Mouse (Mus musculus): ENCODE measurements around the gene Neurod2. TPM values are rescaled to one million over a fixed set of nuclear protein-coding genes. Genes with fewer than 3 reads are reported as not detected.

Neurod2 gene
- polyA plus RNA-seq (2014; fragmentation: Illumina TruSeq; extraction: RNeasy Lipid Tissue Mini Kit (QIAGEN cat#74804); ENCODE audit: low read depth, low replicate concordance): not detected

DNA sequence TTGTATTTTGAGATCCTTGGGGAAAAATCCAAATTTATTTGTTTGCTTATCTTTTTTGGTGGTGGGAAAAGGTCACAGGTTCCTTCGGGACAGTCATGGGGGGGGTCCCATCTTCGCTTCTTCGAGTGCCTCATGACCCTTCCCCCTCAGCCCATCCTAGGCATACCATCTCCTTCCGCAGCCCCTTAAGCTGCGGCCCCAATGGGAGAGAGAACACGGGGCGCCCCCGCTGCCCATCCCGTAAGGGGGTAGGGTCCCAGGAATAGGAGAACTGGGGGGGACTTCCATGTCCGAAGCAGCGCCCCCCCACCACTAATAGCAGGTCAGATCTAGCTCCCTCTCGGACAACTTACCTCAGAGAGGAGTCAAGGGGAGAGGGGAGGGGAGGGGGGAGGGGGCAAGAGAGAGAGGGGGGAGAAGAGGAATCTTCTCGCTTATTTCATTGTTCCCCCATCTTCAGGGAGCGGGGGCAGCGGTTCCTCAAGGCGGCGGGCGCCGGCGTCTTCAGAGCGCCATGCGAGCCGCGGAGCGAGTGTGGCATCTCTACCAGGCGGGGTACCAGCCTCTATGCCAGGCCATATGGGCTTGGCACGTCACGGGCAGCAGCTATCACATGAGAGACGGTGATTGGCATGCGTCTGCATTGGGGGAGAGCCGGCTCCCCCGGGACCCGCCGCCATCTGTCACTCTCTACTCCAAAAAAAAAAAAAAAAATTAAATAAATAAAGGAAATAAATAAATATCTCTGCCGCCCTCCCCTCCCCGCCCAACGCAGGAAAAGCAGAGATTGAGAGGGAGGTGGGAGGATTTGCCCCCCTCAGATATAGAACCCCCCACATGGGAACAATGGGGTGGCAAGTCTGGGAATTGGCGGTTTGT is at the start of gene Neurod2:
Gene Neurod2, minus strand, starts transcription at position 568 of the 879 bp plus-strand sequence.

DNA sequence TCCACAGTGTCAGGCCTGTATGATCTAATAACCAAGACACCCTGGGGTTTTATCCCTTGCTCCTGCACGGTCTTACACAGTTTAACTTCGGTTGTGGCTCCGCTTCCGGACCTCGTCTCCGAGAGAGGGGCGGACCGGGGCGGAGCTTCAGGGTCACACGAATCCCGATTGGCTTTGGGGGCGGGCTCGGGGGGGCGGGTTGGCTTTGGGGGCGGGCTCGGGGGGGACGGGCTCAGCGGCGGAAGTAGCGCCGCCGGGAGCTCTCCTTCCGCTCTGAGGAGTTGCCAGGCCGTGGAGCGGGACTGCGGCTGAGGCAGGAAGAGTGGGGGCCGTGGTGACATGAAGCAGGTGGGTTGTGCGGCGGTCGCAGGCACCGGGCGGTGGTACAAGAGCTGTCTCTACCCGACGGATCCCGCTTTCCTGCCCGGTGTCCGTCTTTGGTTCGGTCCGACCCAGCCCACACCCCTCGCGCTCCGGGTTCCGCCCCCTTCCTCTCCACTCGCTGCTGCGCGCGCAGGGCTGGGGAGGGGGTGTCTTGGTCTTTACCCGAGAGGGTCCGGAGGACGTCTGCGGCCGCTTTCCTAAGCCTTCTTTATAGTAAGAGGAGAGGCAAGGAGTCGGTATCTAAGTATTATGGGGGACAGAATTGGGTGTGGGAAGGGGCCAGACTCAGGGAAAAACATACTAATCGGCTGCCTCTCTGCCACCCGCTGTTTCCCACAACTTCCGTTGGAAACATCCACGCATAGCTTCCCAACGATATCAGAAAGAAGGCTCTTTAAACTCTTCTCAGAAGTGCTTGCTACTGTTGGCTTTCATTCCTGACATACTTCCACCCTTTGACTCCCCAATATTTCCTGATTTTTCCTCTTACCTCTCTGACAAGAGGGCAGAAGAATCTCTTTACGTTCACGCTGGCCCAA is 29.0 kb upstream of the Neurod2 start, which contains the start of gene Stard3:
Gene Stard3, plus strand, starts transcription at position 208 of the 923 bp plus-strand sequence.

DNA sequence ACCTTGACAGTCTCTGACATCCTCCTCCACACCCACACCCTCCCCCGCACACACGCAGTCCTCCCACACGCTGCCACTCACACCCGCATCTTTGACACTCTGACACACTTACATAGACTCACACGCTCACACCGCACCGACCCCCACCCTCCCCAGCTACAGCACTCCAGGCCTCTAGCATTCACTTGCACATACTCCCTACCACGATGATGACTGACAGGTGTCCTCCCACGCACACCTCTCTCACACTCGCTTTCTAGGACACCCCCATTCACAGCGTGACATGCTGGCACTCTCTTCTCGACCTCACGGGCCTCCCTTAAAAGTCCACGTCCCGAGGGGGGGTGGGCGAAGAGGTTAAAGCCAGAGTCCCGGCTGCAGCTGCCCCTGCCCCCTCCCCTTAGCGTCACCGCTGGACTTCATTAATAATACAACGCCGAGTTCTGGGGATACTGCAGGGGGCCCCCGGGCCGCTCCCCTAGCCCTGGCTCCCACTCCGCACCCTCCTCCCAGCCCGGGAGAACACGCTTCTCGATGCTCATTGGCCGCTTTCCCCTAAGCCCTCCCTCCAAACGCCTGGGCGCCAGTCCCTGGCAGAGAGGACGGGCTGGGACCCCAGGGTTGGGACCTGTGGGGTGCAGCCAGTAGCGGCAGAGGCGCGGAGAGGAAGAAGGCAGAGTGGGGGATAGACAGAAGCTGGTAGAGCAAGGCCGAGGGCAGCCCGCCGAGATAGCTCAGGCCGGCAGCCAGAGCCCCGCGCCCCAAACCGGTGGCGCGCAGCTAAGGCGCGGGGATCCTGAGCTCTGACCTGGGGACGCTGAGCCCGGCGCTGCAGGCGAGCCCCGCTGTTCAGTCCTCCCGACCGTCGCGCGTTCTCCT is 18.9 kb upstream of the Neurod2 start, which contains the start of gene Ppp1r1b:
Gene Ppp1r1b, plus strand, starts transcription at position 322 of the 879 bp plus-strand sequence.

Other genes starting within 250 kb of the Neurod2 start
- gene Fbxl20, start 179.2 kb downstream of the Neurod2 start, polyA plus RNA-seq (2014; fragmentation: Illumina TruSeq; extraction: RNeasy Lipid Tissue Mini Kit (QIAGEN cat#74804); ENCODE audit: low read depth, low replicate concordance): 13.0 TPM
- 22.1 TPM for gene Med1, start 136.4 kb downstream of the Neurod2 start, polyA plus RNA-seq (2014; fragmentation: Illumina TruSeq; extraction: RNeasy Lipid Tissue Mini Kit (QIAGEN cat#74804); ENCODE audit: low read depth, low replicate concordance)
- 11.7 TPM for gene Cdk12, start 126.6 kb downstream of the Neurod2 start, polyA plus RNA-seq (2014; fragmentation: Illumina TruSeq; extraction: RNeasy Lipid Tissue Mini Kit (QIAGEN cat#74804); ENCODE audit: low read depth, low replicate concordance)
- 10.0 TPM for gene Ppp1r1b, start 18.8 kb upstream of the Neurod2 start, polyA plus RNA-seq (2014; fragmentation: Illumina TruSeq; extraction: RNeasy Lipid Tissue Mini Kit (QIAGEN cat#74804); ENCODE audit: low read depth, low replicate concordance)
- gene Stard3, start 28.7 kb upstream of the Neurod2 start, polyA plus RNA-seq (2014; fragmentation: Illumina TruSeq; extraction: RNeasy Lipid Tissue Mini Kit (QIAGEN cat#74804); ENCODE audit: low read depth, low replicate concordance): 28.4 TPM
- gene Tcap, start 54.2 kb upstream of the Neurod2 start, polyA plus RNA-seq (2014; fragmentation: Illumina TruSeq; extraction: RNeasy Lipid Tissue Mini Kit (QIAGEN cat#74804); ENCODE audit: low read depth, low replicate concordance): 1,455 TPM
- gene Pnmt, start 56.8 kb upstream of the Neurod2 start, polyA plus RNA-seq (2014; fragmentation: Illumina TruSeq; extraction: RNeasy Lipid Tissue Mini Kit (QIAGEN cat#74804); ENCODE audit: low read depth, low replicate concordance): 1.9 TPM
- gene Pgap3, start 70.8 kb upstream of the Neurod2 start, polyA plus RNA-seq (2014; fragmentation: Illumina TruSeq; extraction: RNeasy Lipid Tissue Mini Kit (QIAGEN cat#74804); ENCODE audit: low read depth, low replicate concordance): 10.7 TPM
- gene Erbb2, start 82.8 kb upstream of the Neurod2 start, polyA plus RNA-seq (2014; fragmentation: Illumina TruSeq; extraction: RNeasy Lipid Tissue Mini Kit (QIAGEN cat#74804); ENCODE audit: low read depth, low replicate concordance): 5.2 TPM
- 87.1 TPM for gene Mien1, start 109.3 kb upstream of the Neurod2 start, polyA plus RNA-seq (2014; fragmentation: Illumina TruSeq; extraction: RNeasy Lipid Tissue Mini Kit (QIAGEN cat#74804); ENCODE audit: low read depth, low replicate concordance)
- not detected for gene Grb7, start 116.7 kb upstream of the Neurod2 start, polyA plus RNA-seq (2014; fragmentation: Illumina TruSeq; extraction: RNeasy Lipid Tissue Mini Kit (QIAGEN cat#74804); ENCODE audit: low read depth, low replicate concordance)
- gene Ikzf3, start 216.4 kb upstream of the Neurod2 start, polyA plus RNA-seq (2014; fragmentation: Illumina TruSeq; extraction: RNeasy Lipid Tissue Mini Kit (QIAGEN cat#74804); ENCODE audit: low read depth, low replicate concordance): 0.24 TPM
- not detected for gene Zpbp2, start 221.4 kb upstream of the Neurod2 start, polyA plus RNA-seq (2014; fragmentation: Illumina TruSeq; extraction: RNeasy Lipid Tissue Mini Kit (QIAGEN cat#74804); ENCODE audit: low read depth, low replicate concordance)

All from heart, adult 10 weeks (tissue).